Mouse (Mus musculus) macrophage (primary cell): ENCODE measurements around the gene Dtd1. TPM values are rescaled to one million over a fixed set of nuclear protein-coding genes. Genes with fewer than 3 reads are reported as not detected.

ENCODE experiments used
- H3K27ac ChIP-seq: fragments of 350-480 bp; formaldehyde crosslinking; 2 replicates; pipeline ENCODE4 v1.9.0; 2021
- H3K36me3 ChIP-seq: fragments of 350-480 bp; formaldehyde crosslinking; 2 replicates; pipeline ENCODE4 v1.9.0; 2021; ENCODE audit errors: inconsistent target
- H3K4me3 ChIP-seq: fragments of 350-480 bp; formaldehyde crosslinking; 2 replicates; pipeline ENCODE4 v1.9.0; 2021; ENCODE audit errors: inconsistent target
- H3K79me2 ChIP-seq: fragments of 350-480 bp; formaldehyde crosslinking; 2 replicates; pipeline ENCODE4 v1.9.0; 2021; ENCODE audit errors: inconsistent target
- WGBS: methylation state at CpG from one replicate; pipeline ENCODE4 v1.1.7; 2026; ENCODE audit warnings: inconsistent platforms; ENCODE audit not compliant: missing documents; 5-methylcytosine and 5-hydroxymethylcytosine counted together
- polyA plus RNA-seq: library from polyadenylated mRNA; stranded (reverse); fragments of 250-400 nt; gene quantifications from 3 replicates; pipeline ENCODE4 v1.2.4, GENCODE M21; 2018; ENCODE audit warnings: inconsistent platforms

The Dtd1 gene
- polyA plus RNA-seq, 1 experiment from 2014 or later, result 8.4 TPM

DNA sequence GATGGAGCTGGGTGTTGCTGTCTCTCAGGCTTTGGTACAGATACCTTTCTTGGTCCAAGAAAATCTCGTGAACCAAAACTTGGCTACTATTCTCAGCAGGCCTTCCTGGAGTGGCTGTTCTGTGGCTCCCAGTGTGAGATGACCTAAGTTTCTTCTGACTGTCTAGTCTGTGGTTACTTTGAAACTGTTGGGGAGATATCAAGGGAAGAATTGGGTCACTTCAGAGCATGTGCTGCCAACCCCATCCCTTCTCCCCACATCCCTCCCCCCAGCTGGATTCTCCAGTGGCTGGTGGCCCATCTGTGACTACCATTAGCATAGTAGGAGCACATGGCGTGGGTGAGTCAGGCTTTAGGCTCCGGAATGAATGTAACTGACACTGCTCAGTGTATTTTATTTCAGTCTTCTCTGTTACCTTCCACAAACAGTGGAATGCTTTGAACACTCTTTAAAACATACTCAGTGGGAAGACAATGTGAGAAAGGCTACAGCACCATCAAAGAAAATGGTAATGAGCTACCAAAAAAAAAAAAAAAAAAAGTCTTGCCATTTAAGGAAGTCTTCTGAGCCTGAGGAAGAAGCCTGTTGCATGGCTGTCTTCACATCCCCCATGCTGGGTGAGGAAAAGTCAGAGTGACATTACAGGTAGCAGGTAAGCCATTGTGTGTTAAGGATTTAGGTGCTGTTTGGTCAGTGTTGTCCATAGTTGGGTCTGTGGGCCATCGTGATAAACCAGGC lies 146.5 kb downstream of the Dtd1 start:
- no peak overlapping the region for H3K4me3 ChIP-seq
- H3K27ac ChIP-seq, result no peak overlapping the region
- no peaks in the 10 kb centered on the region for H3K36me3 ChIP-seq
- 95% methylated on average over 4 of the region's 4 CpGs for WGBS
- no peaks in the 10 kb centered on the region for H3K79me2 ChIP-seq

GRCm38 (mm10) chr2:144753604-144754003 lies 153.9 kb downstream of the Dtd1 start:
- H3K79me2 ChIP-seq, result no peaks in the 10 kb centered on the region

GRCm38 (mm10) chr2:144755016-144755415 lies 155.3 kb downstream of the Dtd1 start:
- H3K27ac ChIP-seq, result no peak overlapping the region
- H3K79me2 ChIP-seq, result no peaks in the 10 kb centered on the region
- no peak overlapping the region for H3K4me3 ChIP-seq
- H3K36me3 ChIP-seq, result no peaks in the 10 kb centered on the region
- WGBS, result 100% methylated on average over 2 of the region's 2 CpGs

More at GRCm38 (mm10) chr2:144753604-144754003, 153.9 kb downstream of the Dtd1 start:
- Histone ChIP-seq H3K27ac (no peak overlapping the region), H3K4me3 (no peak overlapping the region), H3K36me3 (no peaks in the 10 kb centered on the region)
- WGBS, result 10% methylated on average over 6 of the region's 6 CpGs

DNA sequence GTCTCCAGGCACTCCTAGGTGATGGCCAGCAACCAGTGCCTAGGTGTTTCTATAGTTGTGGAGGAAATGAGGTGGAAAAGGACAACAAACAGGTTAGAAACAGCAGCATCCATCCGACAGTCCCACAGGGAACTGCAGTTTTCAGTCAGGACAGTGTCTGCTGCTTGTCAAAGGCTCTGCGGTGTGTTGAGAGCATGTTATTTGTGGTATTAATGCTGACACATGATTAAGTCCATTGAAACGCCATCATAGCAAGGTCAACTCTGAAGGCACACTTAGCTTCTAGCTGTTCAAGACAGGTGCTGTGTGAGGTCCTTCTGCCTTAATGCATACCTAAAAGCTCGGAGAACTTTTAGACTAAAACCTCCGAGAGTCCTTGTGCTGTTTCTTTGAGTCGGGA lies 161.0 kb downstream of the Dtd1 start:
- H3K36me3 ChIP-seq, result no peaks in the 10 kb centered on the region
- no peak overlapping the region for H3K27ac ChIP-seq
- WGBS, result 96% methylated on average over 6 of the region's 6 CpGs
- no peaks in the 10 kb centered on the region for H3K79me2 ChIP-seq
- H3K4me3 ChIP-seq, result no peak overlapping the region

DNA sequence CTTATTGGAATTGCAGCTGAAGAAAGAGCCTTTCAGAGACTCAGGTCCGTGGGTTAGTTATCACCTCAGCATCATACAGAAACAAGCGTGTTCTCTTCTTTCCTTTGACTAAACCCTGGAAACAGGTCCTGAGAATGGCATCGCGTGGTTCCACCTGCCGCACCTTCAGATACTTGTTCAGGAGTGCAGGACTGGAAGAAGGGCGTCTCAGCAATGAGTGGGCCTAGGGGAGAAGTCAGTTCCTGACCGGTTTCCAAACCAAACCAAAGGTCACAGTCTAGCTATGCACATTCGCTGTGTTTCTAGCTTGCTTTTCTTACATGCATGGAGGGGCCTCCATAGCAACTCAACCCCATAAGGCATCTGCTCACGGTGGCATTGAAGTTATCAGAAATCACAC lies 164.0 kb downstream of the Dtd1 start:
- WGBS, result 97% methylated on average over 9 of the region's 9 CpGs
- no peaks in the 10 kb centered on the region for H3K79me2 ChIP-seq
- no peak overlapping the region for H3K27ac ChIP-seq
- H3K36me3 ChIP-seq, result no peaks in the 10 kb centered on the region
- H3K4me3 ChIP-seq, result no peak overlapping the region

DNA sequence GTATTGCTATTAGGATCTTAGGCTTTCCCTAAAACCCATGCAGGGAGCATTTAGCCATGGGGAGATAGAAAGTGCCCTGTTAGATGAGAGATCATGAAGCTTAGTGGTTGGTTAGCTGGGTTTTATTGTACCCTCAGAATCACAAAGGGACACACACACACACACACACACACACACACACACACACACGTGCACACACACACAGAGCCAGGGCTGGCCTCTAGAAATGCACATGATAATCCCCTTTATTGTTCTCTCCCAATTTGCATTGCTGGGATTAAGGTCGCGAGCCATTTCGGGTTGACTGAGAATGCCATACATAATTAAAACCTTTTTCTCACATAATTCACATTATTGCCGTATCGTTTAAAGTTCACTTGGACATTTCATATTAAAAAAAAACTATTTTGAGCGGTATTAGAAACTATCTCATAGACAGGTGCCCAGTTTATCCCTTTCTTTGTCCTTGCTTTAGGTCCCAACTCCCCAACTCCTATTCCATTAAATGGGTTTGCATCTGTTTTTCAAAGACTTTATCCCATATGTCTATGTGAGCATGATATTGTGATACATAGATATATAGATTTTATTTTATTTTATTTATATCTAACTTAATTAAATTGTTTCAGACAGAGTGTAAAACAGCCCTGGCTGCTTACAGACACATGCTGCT lies 164.6 kb downstream of the Dtd1 start:
- Histone ChIP-seq H3K79me2 (no peaks in the 10 kb centered on the region), H3K4me3 (no peak overlapping the region), H3K27ac (no peak overlapping the region), H3K36me3 (no peaks in the 10 kb centered on the region)
- 94% methylated on average over 6 of the region's 7 CpGs for WGBS

GRCm38 (mm10) chr2:144765219-144765618 lies 165.5 kb downstream of the Dtd1 start:
- H3K79me2 ChIP-seq, result no peaks in the 10 kb centered on the region
- no peak overlapping the region for H3K4me3 ChIP-seq
- H3K27ac ChIP-seq, result no peak overlapping the region
- H3K36me3 ChIP-seq, result no peaks in the 10 kb centered on the region
- WGBS, result 89% methylated on average over 5 of the region's 5 CpGs

- Histone ChIP-seq H3K27ac (no peak overlapping the region), H3K4me3 (no peak overlapping the region), H3K36me3 (no peaks in the 10 kb centered on the region), H3K79me2 (no peaks in the 10 kb centered on the region)
- WGBS, result 100% methylated on average over 3 of the region's 3 CpGs
Measured at GRCm38 (mm10) chr2:144768375-144769117, 168.8 kb downstream of the Dtd1 start.

GRCm38 (mm10) chr2:144769118-144769496 lies 169.4 kb downstream of the Dtd1 start:
- H3K27ac ChIP-seq, result no peak overlapping the region
- H3K79me2 ChIP-seq, result no peaks in the 10 kb centered on the region
- 100% methylated on average over 2 of the region's 2 CpGs for WGBS
- no peaks in the 10 kb centered on the region for H3K36me3 ChIP-seq
- H3K4me3 ChIP-seq, result no peak overlapping the region

GRCm38 (mm10) chr2:144769556-144769955 lies 169.9 kb downstream of the Dtd1 start:
- WGBS, result 92% methylated on average over 3 of the region's 3 CpGs
- Histone ChIP-seq H3K36me3 (no peaks in the 10 kb centered on the region), H3K27ac (no peak overlapping the region), H3K79me2 (no peaks in the 10 kb centered on the region), H3K4me3 (no peak overlapping the region)

- H3K4me3 ChIP-seq, result no peak overlapping the region
- H3K36me3 ChIP-seq, result no peaks in the 10 kb centered on the region
- no peak overlapping the region for H3K27ac ChIP-seq
- H3K79me2 ChIP-seq, result no peaks in the 10 kb centered on the region
- WGBS, result 93% methylated on average over 7 of the region's 7 CpGs
Measured at GRCm38 (mm10) chr2:144770452-144770941, 170.8 kb downstream of the Dtd1 start.

DNA sequence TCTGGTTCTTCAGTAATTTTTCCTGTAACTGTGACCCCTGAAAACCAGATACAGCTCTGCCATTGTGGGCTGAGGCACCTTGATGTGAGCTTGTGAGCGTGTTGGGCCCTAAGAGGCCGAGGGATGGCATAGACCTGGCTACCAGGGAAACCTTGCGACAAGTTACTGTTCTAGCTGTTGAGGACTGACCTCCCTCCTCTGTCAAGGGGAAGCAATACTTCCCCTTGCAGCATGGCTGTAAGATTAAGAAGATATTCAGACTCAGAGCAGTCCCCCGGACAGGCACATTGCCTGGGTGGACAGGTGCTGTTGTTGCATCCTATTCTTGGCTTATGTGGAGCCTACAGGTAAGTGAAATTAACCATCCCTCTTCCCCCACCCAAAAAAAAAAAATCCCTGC lies 172.1 kb downstream of the Dtd1 start:
- Histone ChIP-seq H3K27ac (no peak overlapping the region), H3K79me2 (no peaks in the 10 kb centered on the region), H3K36me3 (no peaks in the 10 kb centered on the region), H3K4me3 (no peak overlapping the region)
- WGBS, result 80% methylated on average over 4 of the region's 4 CpGs

DNA sequence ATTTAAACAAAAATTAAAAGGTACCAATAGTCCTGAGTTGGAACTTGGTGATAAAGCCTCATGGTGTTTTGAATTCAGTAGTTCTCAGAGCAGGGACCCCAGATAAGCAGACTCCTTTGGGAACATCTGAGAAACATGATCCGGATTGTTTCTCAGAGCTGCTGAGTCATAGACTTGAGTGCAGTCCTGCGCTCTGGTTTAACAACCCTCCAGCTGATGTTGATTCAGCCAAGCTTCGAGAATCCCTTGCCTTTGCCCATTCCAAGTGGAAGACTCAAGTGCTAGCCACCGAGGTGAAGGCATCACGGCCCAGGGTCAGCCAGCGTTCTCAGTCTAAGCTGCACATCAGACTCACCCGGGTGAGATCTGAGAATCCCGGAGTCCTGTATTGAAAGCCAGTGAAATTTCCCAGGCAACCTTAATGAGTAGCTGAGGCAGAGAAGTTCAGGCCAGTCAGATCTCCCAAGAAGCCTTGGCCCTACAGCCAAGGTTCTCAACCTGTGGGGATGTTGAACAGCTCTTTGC lies 175.0 kb downstream of the Dtd1 start:
- WGBS, result 92% methylated on average over 8 of the region's 8 CpGs
- H3K27ac ChIP-seq, result no peak overlapping the region
- H3K4me3 ChIP-seq, result no peak overlapping the region
- H3K79me2 ChIP-seq, result no peaks in the 10 kb centered on the region
- no peaks in the 10 kb centered on the region for H3K36me3 ChIP-seq

DNA sequence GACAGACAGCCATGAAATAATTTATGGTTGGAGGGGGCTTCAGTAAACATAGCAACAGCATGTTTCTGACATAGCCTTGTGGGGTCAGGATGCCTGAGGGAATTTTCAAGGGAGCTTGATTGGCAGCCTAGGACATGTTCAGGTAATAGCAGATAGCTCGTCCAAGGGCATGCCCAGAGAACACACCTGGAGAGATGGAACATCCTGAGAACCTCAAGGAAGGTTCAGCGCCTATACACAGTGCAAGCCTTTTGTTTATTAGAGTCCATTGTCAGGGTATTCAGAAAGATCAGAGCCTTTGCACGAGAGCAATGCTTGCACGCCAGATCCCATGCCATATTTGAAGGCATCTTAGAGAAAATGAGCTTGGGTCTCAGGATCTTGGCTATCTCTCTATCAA lies 175.9 kb downstream of the Dtd1 start:
- Histone ChIP-seq H3K27ac (no peak overlapping the region), H3K4me3 (no peak overlapping the region), H3K79me2 (no peaks in the 10 kb centered on the region), H3K36me3 (no peaks in the 10 kb centered on the region)
- 94% methylated on average over 4 of the region's 4 CpGs for WGBS

- Histone ChIP-seq H3K79me2 (no peaks in the 10 kb centered on the region), H3K27ac (no peak overlapping the region), H3K4me3 (no peak overlapping the region), H3K36me3 (no peaks in the 10 kb centered on the region)
- 29% methylated on average over 7 of the region's 7 CpGs for WGBS
Measured at GRCm38 (mm10) chr2:144779263-144779662, 179.6 kb downstream of the Dtd1 start.
